Mouse (Mus musculus) cerebral cortex, adult 2 months (tissue): Measurements from ENCODE around the gene Igfbp4.

Source experiments
- WGBS: fragments of 180-500 bp; shearing (Covaris S2); methylation state at CpG from one replicate; pipeline ENCODE4 v1.1.7; 2018; 5-methylcytosine and 5-hydroxymethylcytosine counted together

Gene Igfbp4

GRCm38 (mm10) chr11:99082098-99082497 is 41.1 kb downstream of the Igfbp4 start:
- 74% methylated on average over 8 of the region's 8 CpGs for WGBS

- 83% methylated on average over 8 of the region's 8 CpGs for WGBS
Measured at GRCm38 (mm10) chr11:99083516-99083915, 42.5 kb downstream of the Igfbp4 start.

DNA sequence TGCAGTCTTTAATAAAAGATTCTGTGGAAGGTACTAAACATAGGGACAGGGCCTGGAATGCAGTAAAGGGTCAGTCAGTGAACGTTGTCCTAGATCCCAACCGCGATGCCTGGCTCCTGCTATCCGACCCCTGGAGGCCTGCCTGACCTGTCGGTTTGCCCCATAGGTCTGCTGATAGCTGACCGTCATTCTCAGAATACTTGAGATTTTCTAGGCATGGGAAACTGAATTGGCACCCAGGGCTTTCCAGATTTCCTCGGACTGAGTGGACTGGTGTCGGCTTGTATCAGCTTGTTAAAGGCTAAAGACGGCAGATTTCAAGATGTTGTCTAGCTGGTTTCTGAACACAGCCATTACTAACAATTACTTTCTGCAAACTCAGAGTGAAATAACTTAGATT is 43.3 kb downstream of the Igfbp4 start:
- 97% methylated on average over 9 of the region's 9 CpGs for WGBS

GRCm38 (mm10) chr11:99088486-99088885 is 47.4 kb downstream of the Igfbp4 start:
- WGBS: 43% methylated on average over 2 of the region's 2 CpGs

GRCm38 (mm10) chr11:99089077-99089601 is 48.1 kb downstream of the Igfbp4 start, which contains the start of gene Tns4:
Gene Tns4, minus strand, starts transcription at chr11:99089306.
- WGBS: 81% methylated on average over 14 of the region's 14 CpGs

DNA sequence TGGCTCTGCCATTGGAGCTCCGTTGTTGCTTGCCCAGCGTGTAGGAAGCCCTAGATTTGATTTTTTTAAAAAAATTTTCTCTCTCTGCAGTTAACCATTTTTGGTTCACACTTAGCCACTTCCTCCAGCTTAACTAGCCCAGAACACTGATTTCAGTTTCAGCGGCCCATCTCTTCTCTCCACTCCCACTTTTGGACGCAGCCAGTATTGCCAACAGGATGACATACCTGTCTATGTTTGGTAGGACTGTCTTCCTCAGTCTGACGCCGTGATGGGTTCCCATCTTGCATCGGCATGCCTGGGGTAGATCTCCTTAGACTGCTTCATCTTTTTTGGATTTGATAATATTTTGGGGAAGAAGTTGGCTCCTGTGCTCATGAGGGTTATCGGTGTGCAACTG is 49.3 kb downstream of the Igfbp4 start:
- WGBS: 79% methylated on average over 8 of the region's 8 CpGs

GRCm38 (mm10) chr11:99091666-99092065 is 50.6 kb downstream of the Igfbp4 start:
- 76% methylated on average over 2 of the region's 2 CpGs for WGBS

GRCm38 (mm10) chr11:99093740-99094139 is 52.7 kb downstream of the Igfbp4 start:
- WGBS: 84% methylated on average over 7 of the region's 7 CpGs

- whole genome bisulfite sequencing: 57% methylated on average over 2 of the region's 2 CpGs
Measured at GRCm38 (mm10) chr11:99094911-99095676, 54.0 kb downstream of the Igfbp4 start.

DNA sequence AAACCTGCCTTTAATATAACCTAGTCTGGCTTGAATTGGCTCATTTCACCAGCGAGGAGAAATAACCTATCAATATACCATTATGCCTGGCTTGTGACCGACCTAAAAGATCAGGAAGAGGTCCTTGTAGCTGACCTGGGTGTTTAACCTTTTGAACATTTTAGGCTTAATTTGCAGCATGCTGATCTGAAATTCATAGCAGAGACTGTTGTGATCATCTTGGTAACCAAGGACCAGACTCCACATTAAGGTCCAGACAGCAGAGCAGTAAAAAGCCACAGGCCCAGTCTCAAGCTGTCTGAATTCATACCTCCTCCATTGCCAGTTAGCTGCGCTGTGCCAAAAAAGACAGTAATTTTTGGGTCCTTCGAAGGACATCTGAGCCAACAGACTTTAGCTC is 54.7 kb downstream of the Igfbp4 start:
- WGBS: 78% methylated on average over 4 of the region's 4 CpGs

DNA sequence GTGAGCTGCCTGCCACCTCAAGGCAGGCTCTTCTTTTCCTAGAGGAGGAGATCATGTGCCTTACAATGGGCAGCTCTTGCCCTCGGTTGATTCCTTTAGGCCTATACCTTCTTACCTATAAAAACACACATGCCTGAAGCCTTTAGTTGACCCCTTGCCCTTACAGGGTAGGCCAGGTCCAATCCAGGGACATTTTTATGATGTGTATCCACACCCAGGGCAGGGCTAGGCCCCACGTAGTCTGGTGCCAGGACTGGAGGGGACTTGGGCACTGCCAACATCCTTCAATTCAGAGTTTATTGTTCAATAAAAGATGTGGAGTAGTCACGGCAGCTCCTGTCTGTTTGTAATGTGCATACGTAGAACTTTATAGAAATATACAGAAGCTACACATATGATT is 55.4 kb downstream of the Igfbp4 start:
- 74% methylated on average over 4 of the region's 4 CpGs for WGBS

DNA sequence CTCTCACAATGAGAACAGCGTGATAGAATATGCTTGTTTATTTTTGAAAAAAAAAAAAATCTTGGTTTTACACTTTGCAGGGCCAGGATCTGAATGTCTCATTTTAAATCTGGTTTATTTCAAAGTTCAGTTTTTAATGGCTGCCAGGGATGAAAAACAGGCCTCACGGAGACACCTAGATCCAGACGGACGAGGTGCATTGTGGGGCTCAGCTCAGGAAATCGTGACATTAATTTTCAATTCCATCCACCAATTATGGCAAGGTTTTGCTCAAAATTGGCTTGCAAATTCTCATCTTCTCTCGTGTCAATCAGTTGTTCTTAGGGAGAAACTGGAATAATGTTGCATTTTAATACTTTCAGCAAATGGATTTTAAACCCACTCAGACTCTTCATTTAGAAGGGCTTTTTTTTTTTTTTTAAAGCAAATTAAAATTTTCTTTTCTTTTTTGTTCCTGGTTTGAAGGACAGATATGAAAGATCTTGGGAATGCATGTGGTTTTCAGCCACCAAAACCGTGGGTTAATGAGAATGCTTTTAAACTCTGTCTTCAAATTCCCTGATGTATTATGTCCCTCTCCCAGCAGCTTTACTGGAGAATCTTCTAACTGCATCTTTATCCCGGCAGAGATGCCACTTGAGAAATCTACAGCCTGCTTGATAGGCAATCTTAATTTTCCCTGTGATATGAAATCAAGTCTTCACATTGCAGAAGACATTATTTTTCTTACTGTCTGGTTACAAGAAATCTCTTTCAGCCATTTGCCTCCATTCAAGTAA is 56.1 kb downstream of the Igfbp4 start:
- WGBS: 70% methylated on average over 8 of the region's 8 CpGs

- 89% methylated on average over 9 of the region's 9 CpGs for WGBS
Measured at GRCm38 (mm10) chr11:99098924-99099323, 57.9 kb downstream of the Igfbp4 start.

- 73% methylated on average over 7 of the region's 7 CpGs for WGBS
Measured at GRCm38 (mm10) chr11:99099516-99099915, 58.5 kb downstream of the Igfbp4 start.

DNA sequence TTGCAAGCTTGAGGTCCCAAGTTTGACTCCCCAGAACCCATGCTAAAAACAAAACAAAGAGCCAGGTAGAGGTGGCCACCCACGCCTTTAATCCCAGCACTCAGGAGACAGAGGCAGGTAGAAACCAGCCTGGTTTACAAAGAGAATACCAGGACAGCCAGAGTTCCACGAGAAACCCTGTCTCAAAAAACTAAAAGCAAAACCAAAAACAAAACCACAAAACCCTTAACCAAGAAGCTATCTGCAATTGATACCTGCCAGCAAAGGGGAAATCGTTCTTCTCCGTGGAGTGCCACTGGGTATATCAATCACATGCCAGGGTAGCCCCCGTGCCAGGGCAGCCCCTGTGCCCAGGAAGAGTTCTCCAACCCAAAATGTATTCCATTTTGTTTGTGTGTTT is 59.2 kb downstream of the Igfbp4 start:
- WGBS: 79% methylated on average over 5 of the region's 5 CpGs

GRCm38 (mm10) chr11:99101693-99102092 is 60.6 kb downstream of the Igfbp4 start:
- WGBS: 86% methylated on average over 8 of the region's 8 CpGs

GRCm38 (mm10) chr11:99102575-99103270 is 61.7 kb downstream of the Igfbp4 start:
- 86% methylated on average over 9 of the region's 9 CpGs for WGBS
